ENCODE assay signal across 22 mouse cellular contexts in the genomic region with DNA sequence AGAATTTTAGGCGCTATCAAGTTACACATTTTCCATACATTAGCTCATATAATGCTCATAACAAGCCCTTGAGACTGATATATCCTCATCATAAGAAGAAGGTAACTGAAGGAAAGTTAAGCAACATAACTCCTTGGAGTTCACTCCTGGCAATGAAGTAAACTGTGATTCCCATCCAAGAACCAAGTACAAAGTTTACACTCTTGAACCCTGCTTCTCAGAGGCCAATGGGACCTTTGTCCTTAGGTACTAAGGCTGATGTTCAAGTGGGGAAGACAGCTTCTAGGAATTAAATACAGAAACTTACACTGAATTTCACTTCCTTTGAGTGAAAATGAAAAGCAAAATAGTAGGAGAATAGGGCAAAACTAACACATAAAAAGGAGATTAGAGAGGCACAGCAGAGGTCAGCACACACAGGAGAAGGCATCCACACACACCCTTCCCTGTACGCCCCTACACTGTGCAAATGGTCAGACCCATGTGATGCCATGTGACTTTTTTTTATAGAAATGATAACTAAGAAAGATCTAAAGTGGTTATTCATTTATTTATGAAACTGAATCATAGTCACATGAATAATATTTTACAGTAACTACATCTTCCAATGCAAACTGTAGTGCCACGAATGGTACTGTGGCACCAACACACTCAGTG.
"Had no signal": no experiment of that assay in that cellular context is flagged by ENCODE, and none has a peak within 500 bp of the region (broad histone marks: within the 10 kb centered on the region; RNA-seq: fewer than 3 reads in every experiment).

No protein-coding gene starts in this region.

- H3K4me1 ChIP-seq: limb, embryonic 12.5 days; liver, embryonic 12.5 days; liver, embryonic 15.5 days; lung, embryonic 15.5 days; neural tube, embryonic 12.5 days; neural tube, embryonic 15.5 days had no signal

- H3K4me2 ChIP-seq: limb, embryonic 12.5 days; liver, embryonic 12.5 days; liver, embryonic 15.5 days; lung, embryonic 15.5 days; midbrain, embryonic 11.5 days; neural tube, embryonic 12.5 days; neural tube, embryonic 15.5 days had no signal

- DNase-seq: layer of hippocampus, postnatal 36 days; liver; lung, adult 18-20 months; lung, postnatal 10 days; lung, postnatal 4 days; midbrain, embryonic 14.5 days; right cerebral cortex, adult 18-20 months; right cerebral cortex, postnatal 14 days; right cerebral cortex, postnatal 4 days; thymus, adult 2 months; thymus, postnatal 14 days; thymus, postnatal 4 days had no signal

- H3K27me3 ChIP-seq: limb, embryonic 12.5 days; liver, embryonic 12.5 days; liver, embryonic 15.5 days; lung, embryonic 15.5 days; neural tube, embryonic 12.5 days; neural tube, embryonic 15.5 days had no signal

- H3K4me3 ChIP-seq: left cerebral cortex, adult 2 months; limb, embryonic 12.5 days; liver, embryonic 12.5 days; liver, embryonic 15.5 days; lung, embryonic 15.5 days; neural tube, embryonic 12.5 days; neural tube, embryonic 15.5 days had no signal

- H3K27ac ChIP-seq: kidney, postnatal 0 days; left cerebral cortex, adult 2 months; limb, embryonic 12.5 days; liver, embryonic 12.5 days; liver, embryonic 15.5 days; lung, embryonic 15.5 days; neural tube, embryonic 12.5 days; neural tube, embryonic 15.5 days; stomach, postnatal 0 days had no signal

- H3K9me3 ChIP-seq: limb, embryonic 12.5 days; liver, embryonic 12.5 days; liver, embryonic 15.5 days; lung, embryonic 15.5 days; neural tube, embryonic 12.5 days; neural tube, embryonic 15.5 days had no signal

- ATAC-seq: liver, embryonic 12.5 days had no signal

- H3K36me3 ChIP-seq: limb, embryonic 12.5 days; liver, embryonic 12.5 days; liver, embryonic 15.5 days; lung, embryonic 15.5 days; neural tube, embryonic 12.5 days; neural tube, embryonic 15.5 days had no signal

- H3K9ac ChIP-seq: limb, embryonic 12.5 days; liver, embryonic 12.5 days; liver, embryonic 15.5 days; lung, embryonic 15.5 days; neural tube, embryonic 12.5 days; neural tube, embryonic 15.5 days had no signal
